Mouse (Mus musculus) ZHBTc4 (cell line): ENCODE results near the gene Usp15.

Source experiments
- DNase-seq: peaks from one replicate; pipeline ENCODE4 v3.0.0-alpha.2; 2011; ENCODE audit warnings: low read depth, low spot score

Usp15 gene

GRCm38 (mm10) chr10:123175771-123176170, 21.0 kb downstream of the Usp15 start:
- DNase-seq: peak; percentile 17

GRCm38 (mm10) chr10:123170898-123171297, 25.9 kb downstream of the Usp15 start:
- DNase-seq: no peak

GRCm38 (mm10) chr10:123165542-123165941, 31.3 kb downstream of the Usp15 start:
- DNase-seq: no peak

- peak; percentile 25 for DNase-seq
Measured at GRCm38 (mm10) chr10:123160508-123160907, 36.3 kb downstream of the Usp15 start.

GRCm38 (mm10) chr10:123159316-123159715, 37.5 kb downstream of the Usp15 start:
- DNase-seq: no peak

GRCm38 (mm10) chr10:123156392-123156791, 40.4 kb downstream of the Usp15 start:
- no peak for DNase-seq

GRCm38 (mm10) chr10:123155764-123156163, 41.0 kb downstream of the Usp15 start:
- DNase-seq: no peak

GRCm38 (mm10) chr10:123153321-123153720, 43.5 kb downstream of the Usp15 start:
- DNase-seq: no peak

GRCm38 (mm10) chr10:123148025-123148814, 48.6 kb downstream of the Usp15 start:
- DNase-seq: no peak

- DNase-seq: no peak
Measured at GRCm38 (mm10) chr10:123147180-123147579, 49.6 kb downstream of the Usp15 start.

- no peak for DNase-seq
Measured at GRCm38 (mm10) chr10:123146349-123146748, 50.4 kb downstream of the Usp15 start.

- no peak for DNase-seq
Measured at GRCm38 (mm10) chr10:123144256-123144655, 52.5 kb downstream of the Usp15 start.

GRCm38 (mm10) chr10:123142395-123143050, 54.3 kb downstream of the Usp15 start:
- DNase-seq: no peak

GRCm38 (mm10) chr10:123135818-123136217, 61.0 kb downstream of the Usp15 start:
- DNase-seq: no peak

GRCm38 (mm10) chr10:123131487-123131886, 65.3 kb downstream of the Usp15 start:
- no peak for DNase-seq

- peak; percentile 21 for DNase-seq
Measured at GRCm38 (mm10) chr10:123120666-123121392, 76.0 kb downstream of the Usp15 start.

- DNase-seq: no peak
Measured at GRCm38 (mm10) chr10:123116861-123117260, 79.9 kb downstream of the Usp15 start.

- no peak for DNase-seq
Measured at GRCm38 (mm10) chr10:123113466-123113865, 83.3 kb downstream of the Usp15 start.

GRCm38 (mm10) chr10:123112787-123113168, 84.0 kb downstream of the Usp15 start:
- no peak for DNase-seq

GRCm38 (mm10) chr10:123112056-123112786, 84.6 kb downstream of the Usp15 start:
- no peak for DNase-seq

GRCm38 (mm10) chr10:123110548-123110947, 86.2 kb downstream of the Usp15 start:
- no peak for DNase-seq

GRCm38 (mm10) chr10:123108527-123108926, 88.3 kb downstream of the Usp15 start:
- DNase-seq: no peak
